Mouse (Mus musculus): ENCODE measurements around the gene Plxna1.

DNA sequence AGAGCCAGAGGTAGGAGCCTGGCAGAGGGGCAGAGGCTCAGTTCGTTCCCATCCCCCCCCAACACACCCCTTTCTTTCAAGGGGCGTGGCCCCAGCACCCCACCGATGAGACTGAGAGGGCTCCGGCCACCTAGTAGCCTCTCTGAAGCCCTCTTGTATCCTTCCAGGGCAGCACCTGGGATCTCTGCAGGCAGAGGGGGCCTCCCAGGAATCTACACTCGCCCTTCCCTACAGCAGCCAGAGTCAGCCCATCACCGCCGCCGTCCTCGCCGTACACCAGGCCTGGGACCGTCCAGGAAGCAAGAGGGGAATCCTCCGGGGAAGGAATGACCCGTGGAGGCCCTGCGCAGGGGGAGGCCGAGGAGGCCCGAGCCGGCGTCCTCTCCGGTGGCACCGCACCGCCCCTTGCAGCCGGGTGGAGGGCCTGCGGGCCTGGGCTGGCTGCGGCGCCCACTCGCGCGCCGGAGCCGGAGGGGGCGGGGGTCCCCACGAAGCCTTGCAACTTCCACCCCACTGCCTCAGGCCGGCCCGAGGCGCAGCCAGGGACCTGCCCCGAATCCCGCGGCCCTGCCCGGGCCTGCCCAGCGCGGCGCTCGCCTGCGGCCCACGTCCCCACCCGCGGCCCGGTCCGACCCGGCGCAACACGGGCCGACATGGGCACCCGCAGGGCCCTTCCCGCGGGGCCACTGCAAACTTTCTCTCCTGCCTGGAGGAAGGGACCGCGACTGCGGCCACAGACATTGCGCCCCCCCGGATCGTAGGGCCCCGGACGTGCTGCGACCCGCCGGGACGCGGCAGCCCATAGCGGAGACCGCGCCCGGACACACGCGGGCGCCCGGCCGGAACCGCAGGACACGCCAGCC lies 771 bp downstream of the Plxna1 start:
- TF ChIP-seq CTCF (conservative IDR thresholded peaks at IDR 0.05; ENCODE audit: low read length) = no peak
- TF ChIP-seq NANOG (IDR thresholded peaks at IDR 0.05; ENCODE audit: borderline replicate concordance, low read length) = no peak
